Mouse (Mus musculus) cerebellum, adult 8-10 months (tissue): Measurements from ENCODE around the gene Ofd1.

ENCODE experiments used
- DNase-seq: peaks from one replicate; pipeline ENCODE4 v3.0.0; 2022

Gene Ofd1

GRCm38 (mm10) chrX:166440616-166441063 lies at the start of gene Ofd1:
Gene Ofd1 (minus strand): TSS chrX:166440704.
- peak; percentile 85 for DNase-seq

- DNase-seq: peak; percentile 87
These were observed 39.0 kb upstream of the Ofd1 start, which contains the start of gene Rab9 for GRCm38 (mm10) chrX:166479365-166479983. Gene Rab9 (minus strand): TSS chrX:166479867.

DNA sequence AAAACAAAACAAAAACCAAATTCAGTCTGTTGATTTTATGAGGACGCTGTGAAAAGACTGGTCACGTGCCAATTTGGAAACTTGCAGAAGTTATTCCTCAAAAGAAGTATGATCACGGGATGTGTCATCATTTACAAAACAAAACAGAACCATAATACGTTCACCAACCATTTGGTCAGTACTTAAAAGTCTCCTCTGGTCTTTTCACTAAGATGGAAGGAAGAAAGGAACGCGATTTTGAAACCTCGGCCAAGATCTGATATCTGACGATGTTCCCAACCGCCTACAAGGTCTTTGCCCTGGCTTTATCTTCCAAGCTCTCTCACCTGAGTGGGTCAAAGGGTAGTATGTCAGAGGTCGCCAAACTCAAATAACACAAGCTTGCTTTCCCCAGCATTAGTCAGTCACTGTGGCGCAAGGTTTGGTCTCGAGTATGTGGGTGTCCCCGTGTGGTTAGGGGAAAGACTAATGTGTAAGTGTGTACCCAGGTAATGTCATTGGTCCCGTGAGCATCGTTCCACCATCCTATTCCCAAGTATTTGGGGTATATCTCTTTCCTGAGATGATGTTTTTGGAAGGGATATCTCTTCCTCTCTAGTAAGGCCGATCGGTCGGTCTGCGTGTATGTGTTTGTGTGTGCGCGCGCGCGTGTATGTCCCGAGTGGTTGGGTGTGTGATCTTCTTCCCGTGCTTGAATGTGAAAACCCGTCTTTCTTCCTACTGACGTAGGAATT lies 38.3 kb upstream of the Ofd1 start:
- no peak for DNase-seq

GRCm38 (mm10) chrX:166477393-166477792 lies 36.9 kb upstream of the Ofd1 start:
- no peak for DNase-seq

- DNase-seq: no peak
These were observed 32.1 kb upstream of the Ofd1 start for GRCm38 (mm10) chrX:166472612-166473011.

DNA sequence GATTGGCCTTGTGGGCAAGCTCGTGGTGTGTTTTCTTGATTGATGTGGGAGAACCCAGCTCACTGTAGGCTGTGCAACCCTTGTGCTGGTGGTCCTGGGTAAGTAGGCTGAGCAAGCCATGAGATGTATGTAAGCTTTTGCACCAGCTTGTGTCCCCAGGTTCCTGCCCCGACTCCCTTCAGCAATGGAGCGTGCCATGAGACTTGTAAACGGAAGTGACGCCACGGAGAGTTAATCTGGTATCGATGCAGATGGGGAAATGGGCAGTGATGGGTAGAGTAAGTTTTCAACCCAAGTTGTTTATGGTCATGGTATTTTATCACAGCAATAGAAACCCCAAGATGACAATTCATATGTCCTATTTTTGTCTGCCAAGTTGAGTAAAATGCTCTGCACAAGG lies 27.8 kb upstream of the Ofd1 start:
- no peak for DNase-seq

- no peak for DNase-seq
These were observed 15.0 kb upstream of the Ofd1 start for GRCm38 (mm10) chrX:166455525-166455924.

GRCm38 (mm10) chrX:166454331-166454730 lies 13.8 kb upstream of the Ofd1 start:
- DNase-seq: no peak

- DNase-seq: no peak
These were observed 13.0 kb upstream of the Ofd1 start for GRCm38 (mm10) chrX:166453532-166453931.

- no peak for DNase-seq
These were observed 4.0 kb upstream of the Ofd1 start for GRCm38 (mm10) chrX:166444552-166444951.

DNA sequence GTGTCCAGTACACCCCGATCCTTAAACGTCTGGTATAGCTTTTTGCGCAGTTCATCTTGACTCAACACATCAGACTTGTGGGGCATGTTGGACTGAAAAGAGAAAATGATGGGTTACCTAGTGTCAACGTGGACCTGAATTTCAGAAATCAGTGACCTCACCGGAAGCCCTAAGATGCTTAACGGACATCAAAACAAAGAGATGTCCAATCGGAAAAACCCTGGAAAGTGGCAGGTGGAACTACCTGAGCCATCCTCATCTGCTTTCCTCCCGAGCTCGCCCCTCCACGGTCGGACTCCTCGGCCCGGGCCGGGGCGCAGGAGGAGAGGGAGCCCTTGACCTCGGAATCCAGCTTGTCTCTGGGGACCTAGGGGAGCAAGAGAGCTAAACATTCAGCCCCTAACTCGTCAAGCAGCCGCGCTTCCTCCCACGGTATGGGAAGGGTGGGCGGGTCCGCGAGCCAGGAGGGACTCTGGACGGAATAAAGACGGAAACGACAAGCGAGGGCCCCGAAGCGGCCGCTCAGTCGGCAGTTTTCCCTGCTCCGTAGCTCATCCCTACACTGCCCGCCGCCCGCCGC lies 378 bp downstream of the Ofd1 start, which contains the start of gene Trappc2:
Gene Trappc2 (plus strand): TSS at position 539 of the 580 bp plus-strand sequence.
- DNase-seq: peak; percentile 47

DNA sequence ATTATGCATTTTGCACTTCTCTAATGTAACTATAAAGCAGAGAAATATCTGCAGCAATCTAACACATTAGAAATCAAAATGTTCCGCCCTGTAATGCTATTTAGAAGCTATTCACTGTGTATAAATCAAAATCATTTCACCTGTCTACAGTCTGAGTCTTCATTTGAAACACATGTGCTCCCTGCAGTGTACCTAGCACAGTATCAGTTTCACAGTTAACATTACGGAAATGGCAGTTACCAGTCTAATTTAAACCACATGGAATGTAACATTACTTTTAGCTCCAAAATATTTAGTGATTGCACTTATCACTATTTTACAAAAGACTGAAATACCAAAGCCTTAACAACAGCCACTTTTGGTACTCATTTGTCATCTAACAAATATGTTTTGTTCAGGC lies 5.7 kb downstream of the Ofd1 start:
- DNase-seq: no peak

DNA sequence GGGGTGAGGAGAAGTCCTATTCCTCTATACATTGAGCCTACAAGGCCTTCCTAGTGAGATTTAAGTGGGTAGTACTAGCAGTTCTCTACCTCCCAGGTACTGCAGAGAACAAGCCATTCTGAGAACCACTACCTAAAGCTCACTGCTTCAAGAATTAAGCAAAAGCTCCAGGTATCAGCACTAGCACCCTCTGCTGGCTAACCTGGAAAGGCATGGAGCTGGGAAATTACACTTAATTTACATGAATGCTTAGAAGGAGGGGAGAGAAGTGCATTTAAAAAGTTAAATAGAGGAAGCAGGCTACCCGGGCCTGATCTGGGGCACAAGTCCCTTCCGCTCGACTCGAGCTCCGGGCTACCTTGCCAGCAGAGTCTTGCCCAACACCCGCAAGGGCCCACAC lies 24.3 kb downstream of the Ofd1 start:
- peak; percentile 32 for DNase-seq

GRCm38 (mm10) chrX:166407865-166408264 lies 32.6 kb downstream of the Ofd1 start:
- no peak for DNase-seq

GRCm38 (mm10) chrX:166393753-166394152 lies 46.8 kb downstream of the Ofd1 start:
- no peak for DNase-seq

GRCm38 (mm10) chrX:166386656-166387055 lies 53.8 kb downstream of the Ofd1 start:
- no peak for DNase-seq

- DNase-seq: no peak
These were observed 55.6 kb downstream of the Ofd1 start for GRCm38 (mm10) chrX:166384935-166385334.

- no peak for DNase-seq
These were observed 56.9 kb downstream of the Ofd1 start for GRCm38 (mm10) chrX:166383606-166384005.

GRCm38 (mm10) chrX:166378652-166379051 lies 61.9 kb downstream of the Ofd1 start:
- DNase-seq: no peak

- no peak for DNase-seq
These were observed 63.7 kb downstream of the Ofd1 start for GRCm38 (mm10) chrX:166376681-166377328.

DNA sequence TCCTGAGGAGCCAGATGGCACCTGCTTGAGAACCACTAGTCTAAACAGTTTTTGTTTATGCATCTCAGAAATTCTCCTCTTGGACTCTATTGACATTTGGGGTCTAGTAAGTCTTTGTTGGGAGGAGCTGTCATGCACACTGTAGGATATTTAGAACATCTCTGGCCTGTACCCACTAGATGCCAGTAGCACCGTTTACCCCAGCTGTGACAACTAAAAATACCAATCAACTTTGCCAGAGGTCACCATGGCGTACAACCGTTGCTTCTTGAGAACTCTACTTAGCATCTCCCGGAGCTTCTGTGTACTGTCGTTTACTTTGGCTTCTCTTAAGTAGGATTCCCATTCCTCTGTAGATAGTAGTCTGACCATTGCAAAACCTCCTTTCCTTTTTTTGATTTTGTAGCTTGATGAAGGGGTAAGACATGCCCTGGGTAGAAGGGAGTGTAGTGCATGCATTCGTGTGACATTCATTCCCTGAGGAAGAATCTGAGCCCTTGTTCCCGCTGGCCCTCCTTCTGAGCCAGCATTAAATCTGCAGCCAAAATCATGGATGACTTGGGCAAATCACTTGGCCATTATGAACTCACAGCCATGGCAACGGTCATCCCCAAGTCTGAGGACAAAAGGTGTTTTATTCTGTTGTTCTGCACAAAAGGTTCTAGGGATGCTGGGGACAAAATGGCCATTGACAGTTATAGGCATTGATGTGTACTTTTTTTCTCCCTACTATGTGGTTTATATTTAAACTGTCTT lies 74.9 kb downstream of the Ofd1 start:
- DNase-seq: no peak

DNA sequence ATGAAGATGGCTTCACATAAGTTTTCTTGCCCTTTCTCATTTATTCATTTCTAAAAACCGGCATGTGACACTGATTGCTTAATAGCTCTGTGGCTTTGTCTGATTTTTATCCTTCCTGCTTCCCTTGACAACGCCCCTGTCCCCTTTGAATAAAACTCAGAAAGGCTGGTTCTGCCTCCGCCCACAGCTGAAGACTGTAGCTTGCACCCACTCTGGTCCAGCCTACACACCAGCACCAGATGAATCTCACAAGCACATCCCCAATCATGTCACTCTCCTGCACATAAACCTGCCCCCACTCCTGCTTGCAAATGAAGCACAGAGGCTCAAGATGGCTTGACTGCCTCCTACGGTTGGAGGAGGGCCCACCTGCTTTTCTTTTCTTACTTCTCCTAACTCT lies 80.0 kb downstream of the Ofd1 start:
- DNase-seq: no peak
